Mouse (Mus musculus): ENCODE results near the gene Tshz3.

Gene Tshz3

GRCm38 (mm10) chr7:36697118-36697855 lies 631 bp upstream of the Tshz3 start:
- peak; percentile 84 for DNase-seq

GRCm38 (mm10) chr7:36698589-36698946 lies 650 bp downstream of the Tshz3 start:
- no peak for DNase-seq

- peak; percentile 39 for DNase-seq
These were observed 1.4 kb downstream of the Tshz3 start for GRCm38 (mm10) chr7:36699001-36699987.

- DNase-seq, result no peak
These were observed 8.7 kb downstream of the Tshz3 start for GRCm38 (mm10) chr7:36706636-36707035.

GRCm38 (mm10) chr7:36707266-36707665 lies 9.3 kb downstream of the Tshz3 start:
- peak; percentile 77 for DNase-seq

GRCm38 (mm10) chr7:36707681-36708350 lies 9.9 kb downstream of the Tshz3 start:
- DNase-seq, result peak; percentile 52

GRCm38 (mm10) chr7:36708823-36709222 lies 10.9 kb downstream of the Tshz3 start:
- DNase-seq, result no peak

GRCm38 (mm10) chr7:36709239-36709638 lies 11.3 kb downstream of the Tshz3 start:
- peak; percentile 69 for DNase-seq

GRCm38 (mm10) chr7:36709974-36710373 lies 12.1 kb downstream of the Tshz3 start:
- DNase-seq, result no peak

GRCm38 (mm10) chr7:36710387-36710786 lies 12.5 kb downstream of the Tshz3 start:
- no peak for DNase-seq

- DNase-seq, result no peak
These were observed 13.8 kb downstream of the Tshz3 start for GRCm38 (mm10) chr7:36711766-36712165.

GRCm38 (mm10) chr7:36714323-36714722 lies 16.4 kb downstream of the Tshz3 start:
- DNase-seq, result no peak

GRCm38 (mm10) chr7:36717192-36717591 lies 19.3 kb downstream of the Tshz3 start:
- peak; percentile 49 for DNase-seq

GRCm38 (mm10) chr7:36720830-36721229 lies 22.9 kb downstream of the Tshz3 start:
- DNase-seq, result no peak

- peak; percentile 30 for DNase-seq
These were observed 38.6 kb downstream of the Tshz3 start for GRCm38 (mm10) chr7:36736303-36737050.

- DNase-seq, result no peak
These were observed 53.6 kb downstream of the Tshz3 start for GRCm38 (mm10) chr7:36751480-36751879.

GRCm38 (mm10) chr7:36767501-36768092 lies 69.7 kb downstream of the Tshz3 start:
- no peak for DNase-seq

- DNase-seq, result no peak
These were observed 75.2 kb downstream of the Tshz3 start for GRCm38 (mm10) chr7:36773086-36773485.

GRCm38 (mm10) chr7:36776956-36777355 lies 79.0 kb downstream of the Tshz3 start:
- DNase-seq, result no peak

- DNase-seq, result peak; percentile 67
These were observed 80.5 kb downstream of the Tshz3 start for GRCm38 (mm10) chr7:36778456-36778855.

GRCm38 (mm10) chr7:36784243-36784773 lies 86.4 kb downstream of the Tshz3 start:
- no peak for DNase-seq

Measured in retina, postnatal 1 day (tissue).